Mouse (Mus musculus) hindbrain, embryonic 15.5 days (tissue): Measurements from ENCODE around the gene Kit. TPM values are rescaled to one million over a fixed set of nuclear protein-coding genes. Genes with fewer than 3 reads are reported as not detected.
A peak's percentile ranks its signal among the peaks of the same experiment; 100 is the strongest.

Experiments used
- ATAC-seq: fragments of 200-750 bp; cut with Nextera tagmentation; 2 replicates; pipeline ENCODE4 v1.8.0; 2017; ENCODE audit warnings: low read depth, moderate number of reproducible peaks, moderate TSS enrichment; ENCODE audit not compliant: low FRiP score
- H3K27ac ChIP-seq: fragments of 300-500 bp; sonication (generic); replicated peaks from 2 replicates; pipeline ENCODE4 v1.5.1; 2015; ENCODE audit warnings: mild to moderate bottlenecking, inconsistent platforms
- H3K27me3 ChIP-seq: fragments of 300-500 bp; sonication (generic); 2 replicates; pipeline ENCODE4 v1.6.1; 2015; ENCODE audit warnings: control low read depth, inconsistent platforms
- H3K36me3 ChIP-seq: fragments of 300-500 bp; sonication (generic); 2 replicates; pipeline ENCODE4 v1.6.1; 2015; ENCODE audit warnings: control low read depth, inconsistent platforms
- H3K4me1 ChIP-seq: fragments of 300-500 bp; sonication (generic); replicated peaks from 2 replicates; pipeline ENCODE4 v1.6.1; 2015; ENCODE audit warnings: control low read depth, inconsistent platforms
- H3K4me2 ChIP-seq: fragments of 300-500 bp; sonication (generic); 2 replicates; pipeline ENCODE4 v1.6.1; 2015; ENCODE audit warnings: moderate library complexity, mild to moderate bottlenecking, inconsistent platforms
- H3K4me3 ChIP-seq: fragments of 300-500 bp; sonication (generic); 2 replicates; pipeline ENCODE4 v1.5.1; 2015; ENCODE audit warnings: mild to moderate bottlenecking, inconsistent platforms
- H3K9ac ChIP-seq: fragments of 300-500 bp; sonication (generic); 2 replicates; pipeline ENCODE4 v1.6.1; 2015; ENCODE audit warnings: inconsistent platforms
- H3K9me3 ChIP-seq: fragments of 300-500 bp; sonication (generic); 2 replicates; pipeline ENCODE4 v1.6.1; 2016; ENCODE audit warnings: control low read depth, inconsistent platforms
- WGBS: fragments of 180-500 bp; shearing (Covaris S2); methylation state at CpG from one replicate; pipeline ENCODE4 v1.1.7; 2015; 5-methylcytosine and 5-hydroxymethylcytosine counted together
- polyA plus RNA-seq: library from polyadenylated mRNA; unstranded; fragments of >200 nt; fragmentation: Nextera tagmentation; extraction: Ambion mirVana; gene quantifications from 2 replicates; pipeline ENCODE4 v1.2.1, GENCODE M21; 2015

Gene Kit
- polyA plus RNA-seq, 1 experiment from 2014 or later: 56.1 TPM

- Histone ChIP-seq H3K27me3 (no peaks in the 10 kb centered on the region), H3K9me3 (no peaks in the 10 kb centered on the region), H3K4me2 (no peak overlapping the region), H3K27ac (no peak overlapping the region), H3K36me3 (peaks cover 12% of the 10 kb centered on the region), H3K9ac (no peak overlapping the region), H3K4me3 (no peak overlapping the region), H3K4me1 (peaks cover 14% of the 10 kb centered on the region)
- ATAC-seq: no peak
- WGBS: 89% methylated on average over 11 of the region's 11 CpGs
These were observed 48.3 kb downstream of the Kit start for GRCm38 (mm10) chr5:75623007-75623406.

DNA sequence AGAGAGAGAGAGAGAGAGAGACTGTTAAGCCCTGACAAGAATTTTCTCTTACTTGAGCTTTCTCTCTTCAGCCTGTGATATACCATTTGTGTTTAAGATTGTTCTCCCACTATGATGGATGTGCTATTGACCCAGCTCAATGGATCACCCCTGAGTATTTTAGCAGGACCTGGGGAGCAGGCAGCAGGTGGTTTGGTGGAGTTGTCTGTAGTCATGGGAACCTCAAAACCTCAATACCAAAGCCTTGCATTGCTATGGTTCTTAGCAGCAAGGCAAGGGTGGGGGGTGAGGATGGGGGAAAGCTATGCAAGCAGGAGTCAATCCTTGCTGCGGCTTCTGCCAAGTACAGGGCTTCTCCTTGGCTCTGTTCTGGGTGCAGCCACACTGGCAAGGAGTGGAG, 48.8 kb downstream of the Kit start:
- H3K4me2 ChIP-seq: no peak overlapping the region
- H3K27ac ChIP-seq: no peak overlapping the region
- no peak overlapping the region for H3K4me3 ChIP-seq
- no peak for ATAC-seq
- H3K9ac ChIP-seq: no peak overlapping the region
- no peaks in the 10 kb centered on the region for H3K27me3 ChIP-seq
- H3K36me3 ChIP-seq: peaks cover 12% of the 10 kb centered on the region
- WGBS: 75% methylated on average over 1 of the region's 1 CpGs
- H3K9me3 ChIP-seq: no peaks in the 10 kb centered on the region
- H3K4me1 ChIP-seq: peaks cover 14% of the 10 kb centered on the region

GRCm38 (mm10) chr5:75623993-75624706, 49.4 kb downstream of the Kit start:
- no peak overlapping the region for H3K4me3 ChIP-seq
- 94% methylated on average over 20 of the region's 20 CpGs for WGBS
- H3K27me3 ChIP-seq: no peaks in the 10 kb centered on the region
- H3K27ac ChIP-seq: no peak overlapping the region
- H3K4me2 ChIP-seq: no peak overlapping the region
- no peaks in the 10 kb centered on the region for H3K9me3 ChIP-seq
- H3K9ac ChIP-seq: no peak overlapping the region
- H3K36me3 ChIP-seq: peaks cover 12% of the 10 kb centered on the region
- H3K4me1 ChIP-seq: peaks cover 14% of the 10 kb centered on the region
- no peak for ATAC-seq

- H3K4me1 ChIP-seq: peaks cover 14% of the 10 kb centered on the region
- no peaks in the 10 kb centered on the region for H3K27me3 ChIP-seq
- no peaks in the 10 kb centered on the region for H3K9me3 ChIP-seq
- H3K36me3 ChIP-seq: peaks cover 12% of the 10 kb centered on the region
- ATAC-seq: no peak
- no peak overlapping the region for H3K9ac ChIP-seq
- H3K4me2 ChIP-seq: no peak overlapping the region
- no peak overlapping the region for H3K27ac ChIP-seq
- H3K4me3 ChIP-seq: no peak overlapping the region
These were observed 50.3 kb downstream of the Kit start for GRCm38 (mm10) chr5:75625059-75625458.

DNA sequence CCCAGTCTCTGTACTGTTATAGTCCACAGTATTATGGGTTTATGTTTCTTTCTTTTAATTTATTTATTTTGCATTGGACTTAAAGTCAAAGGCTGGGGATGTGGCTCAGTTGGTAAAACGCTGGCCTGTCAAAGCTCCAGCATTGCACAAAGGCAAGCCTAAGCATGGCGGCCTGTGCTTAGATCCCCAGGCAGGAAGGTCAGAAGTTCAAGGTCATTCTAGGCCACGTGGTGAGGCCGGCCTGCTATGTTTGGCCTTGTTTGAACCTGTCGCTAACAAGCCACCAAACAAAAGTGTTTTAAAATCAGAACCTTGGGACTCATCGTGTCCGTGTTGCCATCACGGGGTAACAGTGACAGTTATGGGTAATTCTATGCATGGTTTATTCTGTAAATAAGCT, 51.6 kb downstream of the Kit start:
- Histone ChIP-seq H3K4me3 (no peak overlapping the region), H3K27ac (peak overlapping the region; percentile 25; the same call in 1 of the 2 replicates), H3K9ac (no peak overlapping the region), H3K36me3 (peaks cover 8% of the 10 kb centered on the region), H3K27me3 (no peaks in the 10 kb centered on the region), H3K9me3 (no peaks in the 10 kb centered on the region), H3K4me2 (no peak overlapping the region), H3K4me1 (peaks cover 14% of the 10 kb centered on the region)
- 42% methylated on average over 8 of the region's 8 CpGs for WGBS
- no peak for ATAC-seq

GRCm38 (mm10) chr5:75626703-75627102, 52.0 kb downstream of the Kit start:
- WGBS: 45% methylated on average over 6 of the region's 6 CpGs
- Histone ChIP-seq H3K9ac (no peak overlapping the region), H3K4me3 (no peak overlapping the region), H3K36me3 (0 out of 2 replicates have a peak, but pooled peaks cover 4% of the 10 kb centered on the region), H3K4me1 (peaks cover 14% of the 10 kb centered on the region), H3K27me3 (no peaks in the 10 kb centered on the region), H3K4me2 (no peak overlapping the region), H3K9me3 (no peaks in the 10 kb centered on the region), H3K27ac (0 out of 2 replicates have a peak overlapping the region, but pooled peaks have one; percentile 25)
- no peak for ATAC-seq

GRCm38 (mm10) chr5:75632257-75632656, 57.5 kb downstream of the Kit start:
- H3K9ac ChIP-seq: no peak overlapping the region

GRCm38 (mm10) chr5:75632846-75633640, 58.3 kb downstream of the Kit start:
- no peaks in the 10 kb centered on the region for H3K36me3 ChIP-seq
- no peak overlapping the region for H3K27ac ChIP-seq
- 84% methylated on average over 18 of the region's 18 CpGs for WGBS
- no peaks in the 10 kb centered on the region for H3K27me3 ChIP-seq
- peaks cover 9% of the 10 kb centered on the region for H3K4me1 ChIP-seq
- ATAC-seq: no peak
- no peaks in the 10 kb centered on the region for H3K9me3 ChIP-seq
- H3K4me3 ChIP-seq: no peak overlapping the region
- H3K4me2 ChIP-seq: no peak overlapping the region
- no peak overlapping the region for H3K9ac ChIP-seq

More at GRCm38 (mm10) chr5:75632257-75632656, 57.5 kb downstream of the Kit start:
- Histone ChIP-seq H3K9me3 (no peaks in the 10 kb centered on the region), H3K27ac (no peak overlapping the region), H3K27me3 (no peaks in the 10 kb centered on the region), H3K36me3 (no peaks in the 10 kb centered on the region), H3K4me1 (peaks cover 9% of the 10 kb centered on the region), H3K4me3 (no peak overlapping the region), H3K4me2 (no peak overlapping the region)
- no peak for ATAC-seq
- 88% methylated on average over 5 of the region's 5 CpGs for WGBS

DNA sequence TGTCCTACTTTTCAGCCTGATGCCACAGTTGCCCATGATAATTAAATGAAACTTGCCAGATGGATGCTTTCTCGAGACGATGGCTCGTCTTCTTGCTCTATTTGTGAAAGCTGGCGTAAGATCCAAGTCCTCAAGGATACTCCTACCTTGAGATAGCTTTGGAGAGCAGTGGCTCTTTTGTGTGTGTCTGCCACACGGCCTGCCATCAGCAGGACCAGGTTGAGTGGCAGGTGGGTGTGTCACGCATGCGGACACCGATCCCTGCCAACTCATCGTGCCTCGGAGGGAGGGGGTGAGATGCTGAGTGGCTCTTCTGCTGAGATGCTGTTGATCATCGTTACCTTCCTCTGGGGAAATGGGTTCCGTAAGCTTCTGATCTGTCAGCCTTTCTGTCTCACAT, 60.7 kb downstream of the Kit start:
- H3K27ac ChIP-seq: 0 out of 2 replicates have a peak overlapping the region, but pooled peaks have one; percentile 13
- 48% methylated on average over 12 of the region's 12 CpGs for WGBS
- H3K4me2 ChIP-seq: no peak overlapping the region; the same call in 1 of the 2 replicates
- no peak overlapping the region for H3K9ac ChIP-seq
- peaks cover 9% of the 10 kb centered on the region for H3K4me1 ChIP-seq
- H3K4me3 ChIP-seq: no peak overlapping the region
- no peaks in the 10 kb centered on the region for H3K36me3 ChIP-seq
- ATAC-seq: peak; percentile 51; the same call in 1 of the 2 replicates
- H3K27me3 ChIP-seq: no peaks in the 10 kb centered on the region
- no peaks in the 10 kb centered on the region for H3K9me3 ChIP-seq

- no peak for ATAC-seq
These were observed 65.9 kb downstream of the Kit start for GRCm38 (mm10) chr5:75640637-75641036.

GRCm38 (mm10) chr5:75647046-75647445, 72.3 kb downstream of the Kit start:
- no peaks in the 10 kb centered on the region for H3K4me1 ChIP-seq
- no peak overlapping the region for H3K9ac ChIP-seq
- 89% methylated on average over 5 of the region's 5 CpGs for WGBS
- no peaks in the 10 kb centered on the region for H3K9me3 ChIP-seq
- H3K4me2 ChIP-seq: no peak overlapping the region
- H3K27me3 ChIP-seq: no peaks in the 10 kb centered on the region
- no peak overlapping the region for H3K4me3 ChIP-seq
- peaks cover 12% of the 10 kb centered on the region for H3K36me3 ChIP-seq
- H3K27ac ChIP-seq: no peak overlapping the region
- no peak for ATAC-seq

More at GRCm38 (mm10) chr5:75640637-75641036, 65.9 kb downstream of the Kit start:
- WGBS: 55% methylated on average over 11 of the region's 11 CpGs
- no peak overlapping the region for H3K4me2 ChIP-seq
- no peaks in the 10 kb centered on the region for H3K9me3 ChIP-seq
- H3K9ac ChIP-seq: no peak overlapping the region
- no peak overlapping the region for H3K4me3 ChIP-seq
- H3K36me3 ChIP-seq: peaks cover 9% of the 10 kb centered on the region; the same call in 1 of the 2 replicates
- no peak overlapping the region for H3K27ac ChIP-seq
- peaks cover under 1% of the 10 kb centered on the region for H3K4me1 ChIP-seq
- H3K27me3 ChIP-seq: no peaks in the 10 kb centered on the region

GRCm38 (mm10) chr5:75650566-75650965, 75.8 kb downstream of the Kit start:
- WGBS: 49% methylated on average over 8 of the region's 8 CpGs
- H3K36me3 ChIP-seq: peaks cover 39% of the 10 kb centered on the region
- ATAC-seq: no peak
- H3K27ac ChIP-seq: no peak overlapping the region
- no peaks in the 10 kb centered on the region for H3K27me3 ChIP-seq
- no peak overlapping the region for H3K9ac ChIP-seq
- no peaks in the 10 kb centered on the region for H3K9me3 ChIP-seq
- H3K4me3 ChIP-seq: no peak overlapping the region
- no peaks in the 10 kb centered on the region for H3K4me1 ChIP-seq
- no peak overlapping the region for H3K4me2 ChIP-seq
